Mouse (Mus musculus) ZHBTc4 (cell line): Measurements from ENCODE around the gene Mrpl22.
"Not testable (repeated sequence)": the region's sequence is repeated elsewhere in the genome, so short reads cannot be mapped to it uniquely, and the experiment has no call there.

Experiments
- DNase-seq: peaks from one replicate; pipeline ENCODE4 v3.0.0-alpha.2; 2011; ENCODE audit warnings: low read depth, low spot score

Mrpl22 gene

DNA sequence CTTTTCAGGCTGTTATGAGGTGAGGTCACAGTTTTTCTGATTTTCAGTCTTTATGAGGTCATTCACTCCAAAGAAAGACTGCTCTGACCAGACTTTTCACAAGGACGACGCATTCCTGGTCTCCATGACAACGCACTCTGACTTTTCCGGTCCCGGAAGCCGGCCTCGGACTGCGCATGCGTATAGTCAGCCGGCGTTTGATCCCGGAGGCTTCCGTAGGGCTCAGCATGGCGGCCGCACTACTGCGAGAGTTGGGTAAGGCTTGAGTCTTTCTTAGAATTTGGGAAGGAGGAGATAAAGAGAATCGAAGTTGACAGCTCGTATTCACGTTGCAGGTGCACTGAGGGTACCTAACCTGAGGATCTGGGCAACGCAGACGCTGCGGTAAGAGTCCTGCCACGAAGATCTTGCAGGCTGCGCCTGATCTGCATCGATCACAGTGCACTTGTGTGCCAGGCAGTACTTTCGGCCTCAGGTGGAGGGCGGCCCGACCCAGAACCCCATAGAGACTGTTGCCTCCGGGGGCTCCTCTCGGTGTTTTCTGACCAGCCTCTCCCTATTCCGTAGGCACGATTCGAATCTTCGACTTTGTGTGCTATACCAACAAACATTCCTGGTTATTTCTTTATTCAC lies at the start of gene Mrpl22:
Gene Mrpl22 (plus strand): TSS at position 203 of the 633 bp plus-strand sequence.
- peak; percentile 99 for DNase-seq

DNA sequence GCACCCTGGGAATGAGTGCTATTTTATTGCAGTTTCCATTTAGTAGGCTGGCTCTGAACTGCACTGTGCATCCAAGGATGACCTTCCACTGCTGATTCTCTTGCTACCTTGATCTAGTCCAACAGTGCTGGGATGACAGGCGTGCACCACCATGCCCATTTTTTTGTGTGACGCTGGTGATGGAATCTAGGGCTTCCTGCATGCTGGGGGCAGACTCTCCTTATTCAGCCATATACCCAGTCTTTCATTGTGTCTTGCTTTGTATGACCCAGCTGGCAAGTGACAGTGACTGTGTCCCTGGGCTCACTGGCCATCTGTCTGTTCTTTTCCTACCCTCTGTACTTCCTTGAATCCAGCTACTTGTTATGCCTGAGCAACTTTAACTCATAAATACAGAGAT lies 47.8 kb upstream of the Mrpl22 start:
- DNase-seq = no peak

DNA sequence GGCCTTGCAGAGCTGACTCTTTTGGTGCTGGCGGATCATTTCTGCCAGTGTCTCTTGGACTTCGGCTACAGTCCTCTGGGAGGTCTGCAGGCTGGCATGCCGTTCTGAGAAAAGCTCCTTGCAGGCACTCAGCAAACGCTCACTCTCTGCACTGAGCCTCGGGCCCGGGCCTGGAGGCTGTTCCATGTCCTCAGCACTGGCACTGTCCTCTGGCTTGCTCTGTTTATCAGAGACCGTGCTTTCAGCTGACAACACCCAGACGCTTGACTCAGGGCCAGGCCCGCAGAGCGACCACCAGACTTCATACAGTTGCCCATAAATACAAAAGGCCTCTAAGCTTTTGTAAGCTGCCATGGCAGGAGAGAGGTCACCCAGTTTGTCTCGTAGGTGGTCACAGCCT lies 46.4 kb upstream of the Mrpl22 start:
- no peak for DNase-seq

DNA sequence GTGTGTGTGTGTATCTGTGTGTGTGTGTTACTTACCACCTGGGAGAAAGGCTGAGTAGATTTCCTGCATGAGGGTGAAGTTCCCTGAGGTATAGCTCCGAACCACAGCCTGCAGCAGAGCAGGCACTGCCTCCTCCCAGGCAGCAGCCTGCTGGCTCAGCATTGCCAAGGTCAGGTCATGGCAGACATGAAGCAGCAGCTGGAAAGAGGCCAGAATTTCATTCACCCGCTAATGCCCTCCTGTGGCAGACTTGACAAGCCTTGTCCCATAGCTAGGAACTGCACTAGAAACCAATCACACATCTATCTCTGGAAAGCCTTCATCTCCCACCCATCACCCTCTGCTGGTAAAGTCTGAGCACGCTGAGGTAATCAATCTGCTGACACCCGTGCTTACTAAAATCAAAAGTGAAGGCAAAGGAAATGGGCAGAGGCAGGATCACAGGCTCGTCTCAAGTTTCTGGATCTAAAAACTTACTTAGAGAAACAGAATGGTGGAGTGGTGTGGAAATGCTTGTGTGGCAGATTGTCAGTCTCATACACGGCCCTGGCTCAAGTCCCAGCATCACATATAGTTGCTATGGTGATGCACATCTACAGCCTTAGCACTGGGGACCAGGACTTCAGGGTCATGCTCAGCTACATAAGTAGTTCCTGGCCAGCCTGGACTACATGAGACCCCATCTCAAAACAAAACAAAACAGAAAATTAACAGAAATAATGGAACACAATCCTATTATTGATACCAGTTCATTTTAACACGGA lies 44.9 kb upstream of the Mrpl22 start:
- no peak for DNase-seq

DNA sequence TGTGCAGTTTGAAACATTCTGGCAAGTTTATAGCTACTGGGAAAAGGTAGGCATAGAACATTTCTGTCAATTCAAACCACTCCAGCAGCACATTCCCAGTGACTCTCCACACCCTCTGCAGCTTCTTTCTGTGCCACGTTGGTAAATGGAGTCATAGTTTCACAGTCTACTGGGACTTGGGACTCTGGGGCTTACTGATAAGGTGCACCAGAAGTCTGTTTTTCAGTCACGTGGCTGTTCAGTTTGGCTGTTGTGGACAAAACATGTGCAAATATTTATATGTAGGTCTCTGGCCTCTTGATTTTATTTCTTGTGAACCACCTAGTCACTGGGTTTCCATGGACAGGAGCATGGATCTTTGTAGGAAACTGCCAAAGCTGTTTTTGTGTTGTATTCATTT lies 43.9 kb upstream of the Mrpl22 start:
- no peak for DNase-seq

DNA sequence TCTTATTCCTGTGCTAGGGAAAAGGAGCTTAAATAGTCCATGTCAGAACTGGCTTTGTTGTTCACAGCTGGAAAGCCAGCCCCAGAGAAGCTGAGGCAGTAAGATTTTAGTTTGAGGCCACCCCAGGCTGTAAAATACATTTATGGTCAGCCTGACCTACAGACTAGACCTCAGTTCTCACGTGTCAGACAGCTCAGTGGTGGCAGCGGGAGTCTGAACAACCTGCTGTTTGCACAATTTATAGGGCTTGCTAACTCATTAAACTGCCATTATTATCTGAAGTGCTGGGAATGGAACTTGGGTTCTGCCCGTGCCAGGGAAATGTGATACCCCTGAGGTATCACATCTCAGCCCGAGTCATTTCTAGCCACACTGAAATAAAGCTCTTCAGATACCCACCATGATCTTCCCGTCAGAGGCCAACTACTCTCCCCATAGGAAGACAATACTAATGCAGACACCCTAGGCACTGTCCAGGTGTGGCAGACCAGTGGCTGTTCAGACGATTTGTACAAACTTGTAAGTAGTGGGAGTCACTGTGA lies 42.1 kb upstream of the Mrpl22 start:
- no peak for DNase-seq

DNA sequence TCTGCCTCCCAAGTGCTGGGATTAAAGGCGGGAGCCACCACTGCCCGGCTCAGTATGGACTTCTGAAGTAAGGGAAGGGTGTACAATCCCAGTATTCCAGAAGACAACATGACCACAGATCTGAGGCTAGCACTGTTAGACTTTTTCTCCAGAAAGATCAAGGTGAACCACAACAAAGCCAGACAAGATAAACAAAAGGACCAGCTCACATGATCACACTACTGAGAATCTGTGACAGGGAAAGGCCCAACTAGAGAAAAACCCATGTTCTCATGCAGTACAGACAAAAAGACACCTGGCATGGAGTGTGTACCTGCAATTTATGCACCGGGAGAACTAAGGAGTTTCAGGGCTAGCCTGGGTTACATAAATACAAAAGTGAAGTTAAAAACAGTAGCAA lies 39.4 kb upstream of the Mrpl22 start:
- no peak for DNase-seq

DNA sequence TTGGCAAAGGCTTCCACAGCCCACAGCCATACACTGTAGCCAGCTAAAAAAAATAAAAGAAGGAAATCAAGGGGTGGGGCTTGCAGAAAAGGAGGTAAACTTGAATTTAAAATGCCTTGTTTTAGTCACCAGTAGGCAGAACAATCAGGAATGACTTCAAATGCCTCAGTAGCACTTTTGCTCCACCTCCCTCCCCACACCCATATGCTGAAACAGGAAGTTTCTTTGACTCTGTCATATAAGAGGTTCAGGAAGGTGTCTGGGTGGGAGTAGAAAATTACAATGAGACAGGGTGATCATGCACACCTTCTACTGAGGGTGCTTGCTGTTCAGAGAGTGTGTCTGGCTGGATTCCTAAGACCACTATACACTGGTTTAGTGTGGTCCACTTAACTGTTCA lies 36.6 kb upstream of the Mrpl22 start:
- no peak for DNase-seq

DNA sequence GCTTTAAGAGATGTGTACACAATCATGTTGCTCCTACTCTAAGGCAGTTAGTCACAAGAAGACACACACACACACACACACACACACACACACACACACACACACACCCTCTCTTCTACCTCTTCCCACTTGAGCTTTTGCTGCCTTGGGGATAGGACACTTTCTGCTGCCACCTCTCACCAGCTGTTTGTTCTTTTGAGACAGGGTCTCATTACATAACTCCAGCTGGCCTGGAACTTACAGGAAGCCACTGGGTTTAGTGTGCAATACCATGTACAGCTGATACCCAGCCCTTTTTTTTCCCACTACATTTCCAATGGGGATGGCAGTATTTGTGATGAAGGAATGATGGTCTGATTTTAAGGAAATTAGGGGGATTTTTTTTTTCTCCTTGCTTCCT lies 36.2 kb upstream of the Mrpl22 start:
- no peak for DNase-seq

DNA sequence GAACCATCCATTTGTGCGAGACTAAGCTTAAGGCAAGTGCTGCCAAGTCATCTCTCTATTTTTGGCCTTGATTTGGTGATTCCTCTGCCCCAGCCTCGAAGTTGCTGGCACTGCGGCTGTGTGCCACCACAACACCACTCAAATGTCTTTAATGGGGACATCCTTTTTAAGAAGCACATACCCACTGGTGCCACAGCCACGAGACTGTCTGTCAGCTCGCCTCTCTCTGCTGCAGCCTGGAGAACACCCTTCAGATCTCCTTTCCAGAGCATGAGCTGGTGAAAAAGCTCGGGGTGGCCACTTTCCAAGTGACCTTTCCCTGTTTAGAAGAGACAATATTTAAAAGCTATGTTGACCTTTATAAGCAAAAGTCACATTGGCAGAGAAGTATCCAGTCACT lies 34.8 kb upstream of the Mrpl22 start:
- DNase-seq = no peak

DNA sequence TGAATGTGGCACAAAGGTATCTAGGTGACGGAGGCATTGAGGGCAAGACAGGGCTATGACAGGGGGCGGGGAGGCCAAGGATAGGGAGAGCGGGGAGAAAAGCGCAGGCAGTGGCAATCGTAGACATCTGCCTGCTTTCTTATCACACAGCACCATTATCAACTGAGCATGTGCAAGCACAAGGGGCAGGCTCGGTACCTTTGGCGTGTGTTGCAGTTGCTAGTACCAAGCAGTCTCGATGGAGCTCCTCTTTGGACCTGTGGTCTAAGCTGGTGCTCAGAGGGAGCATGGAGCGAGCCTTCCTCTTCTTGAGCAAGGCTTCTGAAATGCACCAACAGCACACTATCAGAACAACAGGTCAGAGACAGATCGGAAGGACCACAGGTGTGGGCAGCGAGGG lies 32.6 kb upstream of the Mrpl22 start:
- no peak for DNase-seq

DNA sequence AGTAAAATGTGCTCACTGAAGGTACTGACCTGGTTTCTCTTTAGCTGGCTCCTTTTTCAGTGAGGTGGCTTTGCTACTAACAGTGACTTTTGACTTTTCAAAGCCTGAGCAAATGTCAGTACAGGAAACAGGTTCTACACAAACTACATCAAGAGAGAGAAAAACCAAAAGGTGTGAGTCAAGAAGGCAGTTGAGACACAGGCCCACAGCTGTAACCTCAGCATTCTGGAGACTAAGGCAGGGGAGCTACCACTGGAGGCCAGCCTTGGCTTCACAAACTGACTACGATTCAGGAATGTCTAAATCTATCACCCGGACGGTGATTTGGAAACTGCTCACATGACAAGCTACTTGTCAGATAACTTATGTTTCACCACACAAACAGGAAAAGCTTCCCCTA lies 32.0 kb upstream of the Mrpl22 start:
- no peak for DNase-seq

DNA sequence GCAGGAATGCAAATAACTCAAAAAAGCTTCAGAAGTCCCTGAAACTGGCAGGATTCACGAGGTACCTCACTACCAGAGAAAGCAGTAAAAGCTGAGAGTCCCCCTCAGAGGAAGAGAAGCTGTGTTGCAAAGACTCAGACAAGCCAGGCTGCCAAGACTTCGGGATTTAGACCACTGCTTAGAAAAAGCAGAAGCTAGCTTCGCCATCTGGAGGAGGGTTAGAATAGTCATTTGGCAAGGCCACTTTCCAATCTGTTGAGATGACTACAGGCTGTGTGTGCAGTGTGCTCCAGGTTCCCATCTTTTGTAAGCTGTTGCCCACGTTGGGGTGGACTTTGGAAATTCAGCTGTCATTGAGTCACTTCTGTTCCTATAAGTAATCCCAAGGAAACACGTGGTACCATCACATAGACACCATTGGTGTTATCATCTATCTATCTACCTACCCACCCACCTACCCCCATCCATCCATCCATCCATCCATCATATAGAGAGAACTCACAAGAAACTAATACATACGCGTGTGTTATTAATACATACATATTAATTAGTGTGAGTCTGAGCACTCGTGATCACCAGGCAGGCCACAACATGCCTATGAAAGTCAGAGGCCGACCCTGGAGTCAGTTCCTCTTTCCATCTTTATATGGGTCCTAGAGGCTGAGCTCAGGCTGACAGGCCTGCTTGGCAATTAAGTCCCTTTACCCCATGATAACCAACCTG lies 27.6 kb upstream of the Mrpl22 start:
- DNase-seq = no peak

DNA sequence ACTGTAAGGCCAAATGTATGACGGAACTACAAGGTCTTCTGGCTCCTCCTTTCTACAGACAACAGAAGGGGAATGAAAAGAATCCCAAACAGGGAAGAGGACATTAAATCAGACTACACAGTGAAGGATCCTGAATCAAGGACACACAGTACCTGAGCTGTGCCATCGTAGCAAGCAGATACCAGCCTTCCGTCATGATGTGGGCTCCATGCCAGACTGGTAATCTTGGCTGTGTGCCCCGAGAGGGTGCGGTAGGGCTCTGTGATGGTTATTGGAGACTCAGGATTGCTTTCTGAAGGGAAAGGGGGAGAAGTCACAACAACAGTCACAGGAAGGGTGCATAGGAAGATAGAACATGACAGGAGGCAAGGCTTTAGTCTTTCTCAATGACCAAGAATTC lies 25.2 kb upstream of the Mrpl22 start:
- no peak for DNase-seq

DNA sequence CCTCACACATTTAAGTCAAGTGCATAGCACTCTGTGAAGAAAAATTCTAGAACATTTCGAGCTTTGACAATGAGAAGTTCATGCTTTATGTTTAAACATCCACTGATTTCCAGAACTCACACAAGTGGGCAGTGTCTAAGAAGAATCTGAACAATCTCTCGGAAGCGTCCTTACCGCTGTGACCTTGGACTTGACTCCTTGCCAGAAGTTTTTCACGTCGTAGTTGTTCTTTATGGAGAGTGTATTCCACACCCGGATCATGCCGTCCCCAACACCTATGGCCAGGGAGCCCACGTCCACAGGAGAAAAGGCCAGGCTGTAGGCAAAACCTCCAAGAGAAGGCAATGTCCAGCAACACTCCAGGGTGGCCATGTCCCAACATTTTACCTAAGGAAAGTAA lies 16.0 kb upstream of the Mrpl22 start:
- DNase-seq = no peak

DNA sequence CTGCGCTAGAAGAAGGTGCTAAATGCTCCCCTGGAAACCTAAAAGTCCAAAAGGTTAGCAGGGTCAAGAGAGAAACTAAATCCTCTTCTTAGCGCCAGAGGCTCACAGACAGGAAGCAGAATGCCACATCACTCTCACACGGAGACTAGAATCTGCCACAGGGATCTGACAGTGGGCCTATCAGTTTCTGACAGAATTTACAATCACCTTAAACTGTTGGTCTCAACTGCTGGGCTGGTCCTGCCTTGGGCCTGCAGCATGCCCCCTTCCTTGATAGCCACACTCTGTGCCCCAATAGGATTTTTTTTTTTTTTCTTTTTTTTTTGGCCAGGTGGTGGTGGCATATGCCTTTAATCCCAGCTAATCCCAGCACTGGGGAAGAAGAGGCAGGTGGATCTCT lies 14.6 kb upstream of the Mrpl22 start:
- DNase-seq = no peak

DNA sequence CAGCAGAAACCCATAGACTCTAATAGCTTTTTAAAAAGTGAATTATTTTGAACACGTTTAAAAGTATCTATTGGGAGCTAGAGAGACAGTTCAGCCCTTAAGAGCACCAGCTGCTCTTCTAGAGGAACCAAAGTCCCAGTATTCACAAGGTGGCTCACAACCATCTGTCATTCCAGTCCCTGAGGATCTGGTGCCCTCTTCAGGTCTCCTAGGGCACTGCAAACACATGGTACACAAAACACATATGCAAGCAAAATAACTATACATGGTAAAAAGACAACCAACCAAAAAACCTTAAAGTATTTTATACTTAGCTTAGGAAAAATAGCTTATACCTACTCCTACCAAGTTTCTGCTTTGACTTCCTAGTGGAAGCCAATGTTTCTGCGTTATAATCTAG lies 6.4 kb upstream of the Mrpl22 start:
- DNase-seq = peak; percentile 71

DNA sequence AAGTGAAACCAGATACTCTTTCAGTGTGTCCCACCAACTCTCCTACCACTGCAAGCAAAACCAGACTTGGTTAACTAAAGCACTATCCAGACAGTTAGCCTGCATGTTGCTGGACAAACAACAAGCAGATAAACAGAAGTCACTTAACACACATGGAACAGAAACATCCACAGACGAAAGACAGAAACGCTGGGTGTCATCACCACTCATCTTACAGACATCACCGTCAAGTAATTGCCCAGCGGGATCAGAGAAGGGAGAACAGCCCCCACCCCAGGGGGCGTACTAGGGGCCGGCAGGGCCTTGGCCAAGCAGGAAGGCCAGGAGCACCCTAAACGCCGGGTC lies 3.7 kb upstream of the Mrpl22 start:
- no peak for DNase-seq

DNA sequence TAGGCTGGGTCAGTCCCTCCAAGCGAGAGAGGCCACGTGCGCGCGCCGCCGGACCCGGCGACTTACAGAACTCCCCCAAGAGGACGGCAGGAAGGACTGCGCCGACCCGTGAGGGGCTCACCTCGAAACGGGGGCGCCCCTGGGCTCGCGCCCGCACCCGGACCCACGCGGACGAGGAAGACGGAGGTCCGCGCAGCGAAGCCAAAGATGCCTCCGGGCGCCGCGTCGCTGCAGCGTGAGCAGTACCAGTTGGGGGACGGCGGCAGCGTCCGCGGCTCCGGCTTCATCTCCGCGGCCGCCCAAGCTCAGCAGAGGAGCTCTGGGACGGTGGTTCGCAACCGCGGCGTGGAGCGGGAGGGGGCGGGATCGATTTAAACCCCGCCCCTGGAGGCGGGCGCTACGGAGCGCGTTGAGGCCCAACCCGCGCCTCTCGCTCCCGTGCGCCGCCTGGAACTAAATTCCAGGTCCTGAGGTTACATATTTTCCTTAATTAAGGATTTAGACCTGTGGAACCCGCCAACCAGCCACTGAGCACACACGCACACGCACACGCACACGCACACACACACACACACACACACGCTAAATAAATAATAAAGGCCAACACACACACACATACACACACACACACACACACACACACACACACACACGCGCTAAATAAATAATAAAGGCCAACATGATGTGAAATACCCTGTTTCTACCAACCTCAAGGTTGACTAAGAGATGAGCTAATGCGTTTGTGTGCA lies 3.1 kb upstream of the Mrpl22 start, which contains the start of gene Gemin5:
Gene Gemin5 (minus strand): TSS at position 373 of the 749 bp plus-strand sequence.
- DNase-seq = peak; percentile 95

DNA sequence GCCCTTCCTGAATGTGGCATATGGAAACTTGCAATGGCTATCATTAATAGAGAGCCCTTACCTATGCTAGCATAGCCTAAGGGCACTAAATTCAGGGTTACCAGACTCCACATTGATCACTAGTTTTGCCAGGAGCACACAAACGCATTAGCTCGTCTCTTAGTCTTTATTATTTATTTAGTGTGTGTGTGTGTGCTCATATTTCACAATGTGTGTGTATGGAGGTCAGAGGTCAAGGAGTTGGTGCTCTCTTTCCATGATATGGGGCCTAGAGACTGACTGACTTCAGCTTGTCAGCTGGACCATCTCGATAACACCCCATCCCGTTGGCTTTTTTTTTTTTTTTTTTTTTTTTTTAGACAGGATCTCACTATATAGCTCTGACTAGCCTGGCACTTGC lies 1.8 kb upstream of the Mrpl22 start:
- no peak for DNase-seq

DNA sequence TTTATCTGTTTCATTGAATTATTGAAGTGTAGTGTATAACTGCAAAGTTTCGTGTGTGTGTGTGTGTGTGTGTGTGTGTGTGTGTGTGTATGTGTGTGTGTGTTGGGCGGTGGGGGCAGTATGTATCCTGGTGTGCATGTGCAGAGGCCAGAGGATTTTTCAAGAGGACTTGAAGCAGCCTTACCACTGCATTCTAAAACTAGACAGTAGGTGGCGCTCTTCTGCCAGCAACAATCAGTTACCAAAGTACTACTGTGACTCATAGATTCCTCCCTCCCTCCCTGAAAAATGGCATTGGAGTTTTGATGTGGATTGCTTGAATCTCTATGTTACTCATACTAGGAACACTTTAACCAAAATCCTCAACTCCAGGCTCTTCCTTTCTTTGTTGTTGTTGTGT lies 8.1 kb downstream of the Mrpl22 start:
- DNase-seq = peak; percentile 90

DNA sequence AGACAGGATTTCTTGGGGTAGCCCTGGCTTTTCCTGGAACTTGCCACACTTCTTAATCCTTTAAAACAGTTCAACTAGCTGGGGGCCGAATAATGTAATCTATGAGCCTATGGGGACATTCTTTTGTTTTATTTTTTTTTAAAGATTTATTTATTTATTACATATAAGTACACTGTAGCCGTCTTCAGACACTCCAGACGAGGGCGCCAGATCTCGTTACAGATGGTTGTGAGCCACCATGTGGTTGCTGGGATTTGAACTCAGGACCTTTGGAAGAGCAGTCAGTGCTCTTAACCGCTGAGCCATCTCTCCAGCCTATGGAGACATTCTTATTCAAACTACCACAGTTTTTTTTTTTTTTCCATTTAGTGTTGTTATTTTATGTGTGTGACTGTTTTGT lies 8.5 kb downstream of the Mrpl22 start:
- not testable (repeated sequence) for DNase-seq
